Mouse (Mus musculus) forebrain, embryonic 13.5 days (tissue): Measurements from ENCODE around the gene Nfic. TPM values are rescaled to one million over a fixed set of nuclear protein-coding genes. Genes with fewer than 3 reads are reported as not detected.
A peak's percentile ranks its signal among the peaks of the same experiment; 100 is the strongest.

Experiments
- ATAC-seq: fragments of 200-750 bp; cut with Nextera tagmentation; 2 replicates; pipeline ENCODE4 v1.8.0; 2017
- H3K27ac ChIP-seq: fragments of 300-500 bp; sonication (generic); 2 replicates; pipeline ENCODE4 v1.5.1; 2015; ENCODE audit warnings: inconsistent platforms, mild to moderate bottlenecking, moderate library complexity
- H3K27me3 ChIP-seq: fragments of 300-500 bp; sonication (generic); 2 replicates; pipeline ENCODE4 v1.6.1; 2015; ENCODE audit warnings: mild to moderate bottlenecking, inconsistent platforms
- H3K36me3 ChIP-seq: fragments of 300-500 bp; sonication (generic); 2 replicates; pipeline ENCODE4 v1.6.1; 2015; ENCODE audit warnings: mild to moderate bottlenecking, inconsistent platforms; ENCODE audit not compliant: poor library complexity, severe bottlenecking
- H3K4me1 ChIP-seq: fragments of 300-500 bp; sonication (generic); 2 replicates; pipeline ENCODE4 v1.6.1; 2015; ENCODE audit warnings: inconsistent platforms
- H3K4me2 ChIP-seq: fragments of 300-500 bp; sonication (generic); 2 replicates; pipeline ENCODE4 v1.6.1; 2015; ENCODE audit warnings: inconsistent platforms, mild to moderate bottlenecking, moderate library complexity
- H3K4me3 ChIP-seq: fragments of 300-500 bp; sonication (generic); 2 replicates; pipeline ENCODE4 v1.5.1; 2015; ENCODE audit warnings: mild to moderate bottlenecking, inconsistent platforms
- H3K9ac ChIP-seq: fragments of 300-500 bp; sonication (generic); 2 replicates; pipeline ENCODE4 v1.6.1; 2015; ENCODE audit warnings: mild to moderate bottlenecking, inconsistent platforms
- H3K9me3 ChIP-seq: fragments of 300-500 bp; sonication (generic); replicated peaks from 2 replicates; pipeline ENCODE4 v1.6.1; 2016; ENCODE audit warnings: inconsistent platforms
- WGBS: fragments of 180-500 bp; shearing (Covaris S2); methylation state at CpG from one replicate; pipeline ENCODE4 v1.1.7; 2015; 5-methylcytosine and 5-hydroxymethylcytosine counted together
- polyA plus RNA-seq: library from polyadenylated mRNA; unstranded; fragments of >200 nt; fragmentation: Nextera tagmentation; extraction: Ambion mirVana; gene quantifications from 2 replicates; pipeline ENCODE4 v1.2.1, GENCODE M21; 2015

Nfic gene
- polyA plus RNA-seq, 1 experiment from 2014 or later: 18.5 TPM

- H3K27ac ChIP-seq: peak overlapping the region; percentile 68
- peaks cover 26% of the 10 kb centered on the region for H3K27me3 ChIP-seq
- no peaks in the 10 kb centered on the region for H3K9me3 ChIP-seq
- 19% methylated on average over 7 of the region's 7 CpGs for WGBS
- H3K36me3 ChIP-seq: peaks cover 60% of the 10 kb centered on the region
- no peak for ATAC-seq
- peaks cover 53% of the 10 kb centered on the region for H3K4me1 ChIP-seq
- H3K4me2 ChIP-seq: peak overlapping the region; percentile 41
- peak overlapping the region; percentile 58 for H3K9ac ChIP-seq
- 0 out of 2 replicates have a peak overlapping the region, but pooled peaks have one; percentile 3 for H3K4me3 ChIP-seq
Observed at GRCm38 (mm10) chr10:81402227-81402765, 53.1 kb downstream of the Nfic start.

- Histone ChIP-seq H3K9me3 (no peaks in the 10 kb centered on the region), H3K36me3 (peaks cover 55% of the 10 kb centered on the region), H3K4me2 (peak overlapping the region; percentile 41), H3K4me1 (peaks cover 47% of the 10 kb centered on the region), H3K4me3 (0 out of 2 replicates have a peak overlapping the region, but pooled peaks have one; percentile 3), H3K27ac (peak overlapping the region; percentile 68), H3K27me3 (peaks cover 20% of the 10 kb centered on the region), H3K9ac (peak overlapping the region; percentile 58)
- WGBS: 3% methylated on average over 18 of the region's 18 CpGs
- peak; percentile 75 for ATAC-seq
Observed at GRCm38 (mm10) chr10:81401521-81402226, 53.8 kb downstream of the Nfic start.

GRCm38 (mm10) chr10:81401205-81401520 is 54.3 kb downstream of the Nfic start:
- peaks cover 15% of the 10 kb centered on the region for H3K27me3 ChIP-seq
- peak; percentile 12 for ATAC-seq
- peaks cover 50% of the 10 kb centered on the region for H3K36me3 ChIP-seq
- peaks cover 44% of the 10 kb centered on the region for H3K4me1 ChIP-seq
- 38% methylated on average over 10 of the region's 10 CpGs for WGBS
- no peaks in the 10 kb centered on the region for H3K9me3 ChIP-seq
- H3K27ac ChIP-seq: peak overlapping the region; percentile 68
- H3K9ac ChIP-seq: no peak overlapping the region
- no peak overlapping the region for H3K4me3 ChIP-seq
- H3K4me2 ChIP-seq: peak overlapping the region; percentile 35

GRCm38 (mm10) chr10:81400371-81401204 is 54.8 kb downstream of the Nfic start:
- WGBS: 44% methylated on average over 22 of the region's 22 CpGs
- H3K9me3 ChIP-seq: no peaks in the 10 kb centered on the region
- peak overlapping the region; percentile 35; the same call in 1 of the 2 replicates for H3K9ac ChIP-seq
- peaks cover 11% of the 10 kb centered on the region for H3K27me3 ChIP-seq
- H3K4me1 ChIP-seq: peaks cover 44% of the 10 kb centered on the region
- ATAC-seq: no peak
- peaks cover 44% of the 10 kb centered on the region for H3K36me3 ChIP-seq
- peak overlapping the region; percentile 10; the same call in 1 of the 2 replicates for H3K4me3 ChIP-seq
- H3K27ac ChIP-seq: peak overlapping the region; percentile 68
- peak overlapping the region; percentile 35 for H3K4me2 ChIP-seq

- H3K9me3 ChIP-seq: no peaks in the 10 kb centered on the region
- H3K27ac ChIP-seq: no peak overlapping the region; the same call in 1 of the 2 replicates
- no peak for ATAC-seq
- WGBS: 84% methylated on average over 18 of the region's 18 CpGs
- no peak overlapping the region for H3K4me3 ChIP-seq
- peaks cover 9% of the 10 kb centered on the region for H3K27me3 ChIP-seq
- H3K4me1 ChIP-seq: peaks cover 44% of the 10 kb centered on the region
- peaks cover 37% of the 10 kb centered on the region for H3K36me3 ChIP-seq
- H3K4me2 ChIP-seq: peak overlapping the region; percentile 35
- H3K9ac ChIP-seq: peak overlapping the region; percentile 19; the same call in 1 of the 2 replicates
Observed at GRCm38 (mm10) chr10:81399798-81400308, 55.6 kb downstream of the Nfic start.

- H3K27me3 ChIP-seq: peaks cover 3% of the 10 kb centered on the region
- H3K4me2 ChIP-seq: no peak overlapping the region
- no peaks in the 10 kb centered on the region for H3K9me3 ChIP-seq
- WGBS: 73% methylated on average over 5 of the region's 5 CpGs
- H3K9ac ChIP-seq: no peak overlapping the region
- peaks cover 31% of the 10 kb centered on the region for H3K36me3 ChIP-seq
- no peak overlapping the region for H3K4me3 ChIP-seq
- H3K4me1 ChIP-seq: peaks cover 44% of the 10 kb centered on the region
- ATAC-seq: no peak
- H3K27ac ChIP-seq: no peak overlapping the region
Observed at GRCm38 (mm10) chr10:81399296-81399695, 56.1 kb downstream of the Nfic start.

GRCm38 (mm10) chr10:81396749-81397148 is 58.7 kb downstream of the Nfic start:
- peaks cover 26% of the 10 kb centered on the region for H3K36me3 ChIP-seq
- H3K9ac ChIP-seq: 0 out of 2 replicates have a peak overlapping the region, but pooled peaks have one; percentile 2
- 63% methylated on average over 5 of the region's 5 CpGs for WGBS
- H3K4me2 ChIP-seq: no peak overlapping the region
- H3K4me1 ChIP-seq: peaks cover 36% of the 10 kb centered on the region
- no peak for ATAC-seq
- no peaks in the 10 kb centered on the region for H3K9me3 ChIP-seq
- H3K27me3 ChIP-seq: no peaks in the 10 kb centered on the region
- H3K27ac ChIP-seq: no peak overlapping the region
- no peak overlapping the region for H3K4me3 ChIP-seq

- no peaks in the 10 kb centered on the region for H3K9me3 ChIP-seq
- H3K36me3 ChIP-seq: peaks cover 35% of the 10 kb centered on the region
- no peak overlapping the region for H3K4me3 ChIP-seq
- H3K27me3 ChIP-seq: no peaks in the 10 kb centered on the region
- no peak overlapping the region for H3K9ac ChIP-seq
- ATAC-seq: no peak
- peaks cover 27% of the 10 kb centered on the region for H3K4me1 ChIP-seq
- H3K27ac ChIP-seq: 0 out of 2 replicates have a peak overlapping the region, but pooled peaks have one; percentile 21
- H3K4me2 ChIP-seq: no peak overlapping the region
- WGBS: 87% methylated on average over 4 of the region's 4 CpGs
Observed at GRCm38 (mm10) chr10:81395865-81396264, 59.6 kb downstream of the Nfic start.

- WGBS: 13% methylated on average over 5 of the region's 5 CpGs
- peaks cover 33% of the 10 kb centered on the region for H3K36me3 ChIP-seq
- no peak overlapping the region for H3K9ac ChIP-seq
- H3K9me3 ChIP-seq: no peaks in the 10 kb centered on the region
- no peak overlapping the region for H3K27ac ChIP-seq
- no peak overlapping the region for H3K4me2 ChIP-seq
- H3K4me3 ChIP-seq: no peak overlapping the region
- H3K4me1 ChIP-seq: peaks cover 21% of the 10 kb centered on the region
- H3K27me3 ChIP-seq: no peaks in the 10 kb centered on the region
- ATAC-seq: peak; percentile 28; the same call in 1 of the 2 replicates
Observed at GRCm38 (mm10) chr10:81395127-81395526, 60.3 kb downstream of the Nfic start.

GRCm38 (mm10) chr10:81393456-81394063 is 61.9 kb downstream of the Nfic start:
- no peaks in the 10 kb centered on the region for H3K27me3 ChIP-seq
- H3K4me1 ChIP-seq: peaks cover 18% of the 10 kb centered on the region
- H3K9me3 ChIP-seq: no peaks in the 10 kb centered on the region
- peak overlapping the region; percentile 38; the same call in 1 of the 2 replicates for H3K9ac ChIP-seq
- peak overlapping the region; percentile 12 for H3K4me3 ChIP-seq
- no peak overlapping the region for H3K27ac ChIP-seq
- ATAC-seq: no peak
- WGBS: 8% methylated on average over 19 of the region's 19 CpGs
- H3K4me2 ChIP-seq: peak overlapping the region; percentile 43
- H3K36me3 ChIP-seq: peaks cover 26% of the 10 kb centered on the region

GRCm38 (mm10) chr10:81392781-81393185 is 62.7 kb downstream of the Nfic start, which contains the start of gene Smim24:
Gene Smim24, plus strand, starts transcription at chr10:81393051.
- H3K27ac ChIP-seq: no peak within 1 kb of the TSS
- H3K4me2 ChIP-seq: peak within 1 kb of the TSS; percentile 43
- H3K9me3 ChIP-seq: no peaks in the 10 kb centered on the region
- H3K4me3 ChIP-seq: peak within 1 kb of the TSS; percentile 12
- ATAC-seq: no peak
- H3K9ac ChIP-seq: peak within 1 kb of the TSS; percentile 38
- H3K4me1 ChIP-seq: peaks cover 18% of the 10 kb centered on the region
- WGBS: 70% methylated on average over 14 of the region's 14 CpGs
- peaks cover 33% of the 10 kb centered on the region for H3K36me3 ChIP-seq
- H3K27me3 ChIP-seq: no peaks in the 10 kb centered on the region
